Mouse (Mus musculus): ENCODE data around the gene Rnf145.

- TF ChIP-seq GATA1 (IDR thresholded peaks at IDR 0.05; ENCODE audit: low read length) (no peak), TAL1 (IDR thresholded peaks at IDR 0.05; ENCODE audit: low read length) (no peak)
Measured at GRCm38 (mm10) chr11:44496217-44496616, 22.5 kb upstream of the Rnf145 start.
